Mouse (Mus musculus) CH12.LX (cell line): ENCODE measurements at regions not wholly inside any gene's neighbourhood (a gene's known extent, or its start where the extent isn't known, plus 50 kb on each side); places are given as distances from the start of the nearest gene placed in this dataset.

Experiments
- CTCF ChIP-seq, 2 experiments: IDR thresholded peaks in 1 of 2; conservative IDR thresholded peaks in 1 of 2; 2 replicates each; pipeline ENCODE4 v1.5.1; 2011 to 2012; ENCODE audit warnings: low read depth in 2 of 2, low read length in 2 of 2, improper control_type of control experiment in 1 of 2, inconsistent platforms in 1 of 2, mild to moderate bottlenecking in 1 of 2, moderate library complexity in 1 of 2
- MEF2A ChIP-seq: IDR thresholded peaks from 2 replicates; pipeline ENCODE4 v1.6.1; 2014; ENCODE audit warnings: low read depth, mild to moderate bottlenecking, inconsistent platforms, low read length, improper control_type of control experiment, borderline replicate concordance
- POLR2A ChIP-seq: IDR thresholded peaks from 2 replicates; pipeline ENCODE4 v1.6.1; 2011; ENCODE audit warnings: low read depth, mild to moderate bottlenecking, improper control_type of control experiment, low read length
- UBTF ChIP-seq: IDR thresholded peaks from 2 replicates; pipeline ENCODE4 v1.6.1; 2012; ENCODE audit warnings: low read depth, mild to moderate bottlenecking, inconsistent platforms, low read length, improper control_type of control experiment, moderate library complexity
- ZC3H11A ChIP-seq: IDR thresholded peaks from 2 replicates; pipeline ENCODE4 v1.6.1; 2012; ENCODE audit warnings: low read depth, mild to moderate bottlenecking, inconsistent platforms, low read length, improper control_type of control experiment
- ZKSCAN1 ChIP-seq: IDR thresholded peaks from 2 replicates; pipeline ENCODE4 v1.6.1; 2012; ENCODE audit warnings: low read depth, inconsistent platforms, low read length, improper control_type of control experiment, borderline replicate concordance

GRCm38 (mm10) chr2:27829551-27829950, 56.7 kb upstream of the Col5a1 start:
- TF ChIP-seq POLR2A (no peak), ZC3H11A (no peak), UBTF (no peak), CTCF (conservative IDR thresholded peaks at IDR 0.05 in 1 of 2, IDR thresholded peaks at IDR 0.05 in 1 of 2; ENCODE audit: low read depth in 2 of 2, low read length in 2 of 2) (no peak), MEF2A (no peak), ZKSCAN1 (no peak)
